8 mouse cellular contexts compared by ENCODE assay signal in genomic region chr13:29769647-29770436, GRCm38 (mm10).
DNase-seq lines count a peak whose midpoint lies in the region; ATAC-seq lines count a peak whose summit lies in the region.

No protein-coding gene starts in this region.

- no peak overlapping the region for H3K4me2 ChIP-seq in heart, embryonic 12.5 days
- H3K4me2 ChIP-seq in forebrain, embryonic 11.5 days (ENCODE audit: low read depth, low read length, severe bottlenecking) = no peak overlapping the region
- peak overlapping the region; percentile 24 for H3K4me2 ChIP-seq in hindbrain, embryonic 16.5 days (ENCODE audit: low read length)
- peak overlapping the region; percentile 22; the same call in 1 of the 2 replicates for H3K4me2 ChIP-seq in midbrain, embryonic 14.5 days (ENCODE audit: low read length)

- 56% methylated on average over 12 of the region's 12 CpGs for WGBS in heart, embryonic 12.5 days
- 18% methylated on average over 12 of the region's 12 CpGs for WGBS in forebrain, embryonic 11.5 days
- WGBS in hindbrain, embryonic 16.5 days = 12% methylated on average over 12 of the region's 12 CpGs
- WGBS in midbrain, embryonic 14.5 days = 30% methylated on average over 12 of the region's 12 CpGs

- intact Hi-C loops in left cerebral cortex, postnatal 10 days (cut with DNase I) = no loop called here

- ATAC-seq in heart, embryonic 12.5 days (ENCODE audit: insufficient number of reproducible peaks, low FRiP score) = no peak
- ATAC-seq in forebrain, embryonic 11.5 days (replicated peaks; ENCODE audit: low FRiP score) = peak; percentile 83
- peak; percentile 87 for ATAC-seq in hindbrain, embryonic 16.5 days
- ATAC-seq in midbrain, embryonic 14.5 days (ENCODE audit: low FRiP score, low TSS enrichment) = no peak; the same call in 1 of the 2 replicates

- H3K9ac ChIP-seq in heart, embryonic 12.5 days = no peak overlapping the region
- no peak overlapping the region for H3K9ac ChIP-seq in forebrain, embryonic 11.5 days (ENCODE audit: low read length)
- H3K9ac ChIP-seq in hindbrain, embryonic 16.5 days (ENCODE audit: low read depth, low read length) = no peak overlapping the region
- H3K9ac ChIP-seq in midbrain, embryonic 14.5 days (replicated peaks; ENCODE audit: low read length) = no peak overlapping the region

- DNase-seq in heart, adult 18-20 months = peak; percentile 36 to 51
- DNase-seq in Muller cell, postnatal 12 days (ENCODE audit: inconsistent ontology term) = peak; percentile 86
- peak; percentile 62 for DNase-seq in forebrain, embryonic 11.5 days (ENCODE audit: low spot score)
- DNase-seq in left cerebral cortex, postnatal 10 days (ENCODE audit: extremely low spot score in 1 of 2, low spot score in 2 of 2) = peak; percentile 15 to 41
- DNase-seq in midbrain, embryonic 14.5 days = peak; percentile 77
- DNase-seq in urinary bladder, postnatal 4 days (ENCODE audit: low spot score in 2 of 2) = peak; percentile 52 to 62

- H3K36me3 ChIP-seq in heart, embryonic 12.5 days = 0 out of 2 replicates have a peak, but pooled peaks cover 3% of the 10 kb centered on the region
- H3K36me3 ChIP-seq in forebrain, embryonic 11.5 days (ENCODE audit: control insufficient read depth, insufficient read depth, low read length) = no peaks in the 10 kb centered on the region
- no peaks in the 10 kb centered on the region for H3K36me3 ChIP-seq in hindbrain, embryonic 16.5 days (ENCODE audit: control insufficient read depth, insufficient read depth, low read length)
- H3K36me3 ChIP-seq in midbrain, embryonic 14.5 days (ENCODE audit: control insufficient read depth, insufficient read depth, low read length) = no peaks in the 10 kb centered on the region

- peaks cover 32% of the 10 kb centered on the region for H3K4me1 ChIP-seq in heart, embryonic 12.5 days (replicated peaks)
- H3K4me1 ChIP-seq in forebrain, embryonic 11.5 days (replicated peaks; ENCODE audit: control insufficient read depth, insufficient read depth, low read length) = peaks cover 8% of the 10 kb centered on the region; the same call in 1 of the 2 replicates
- H3K4me1 ChIP-seq in hindbrain, embryonic 16.5 days (ENCODE audit: control insufficient read depth, insufficient read depth, low read depth, low read length) = peaks cover 5% of the 10 kb centered on the region; the same call in 1 of the 2 replicates
- peaks cover 8% of the 10 kb centered on the region; the same call in 1 of the 2 replicates for H3K4me1 ChIP-seq in midbrain, embryonic 14.5 days (ENCODE audit: control insufficient read depth, insufficient read depth, low read length)

- no peak overlapping the region for H3K27ac ChIP-seq in heart, embryonic 12.5 days (ENCODE audit: poor library complexity, severe bottlenecking)
- H3K27ac ChIP-seq in forebrain, embryonic 11.5 days (ENCODE audit: low read depth, low read length) = peak overlapping the region; percentile 65; the same call in 1 of the 2 replicates
- H3K27ac ChIP-seq in hindbrain, embryonic 16.5 days (ENCODE audit: low read depth, low read length) = no peak overlapping the region
- no peak overlapping the region for H3K27ac ChIP-seq in midbrain, embryonic 14.5 days (replicated peaks; ENCODE audit: low read depth, low read length)

- H3K4me3 ChIP-seq in heart, embryonic 12.5 days = no peak overlapping the region
- no peak overlapping the region for H3K4me3 ChIP-seq in forebrain, embryonic 11.5 days (ENCODE audit: low read depth, low read length)
- H3K4me3 ChIP-seq in hindbrain, embryonic 16.5 days (ENCODE audit: low read length) = no peak overlapping the region
- no peak overlapping the region for H3K4me3 ChIP-seq in midbrain, embryonic 14.5 days (replicated peaks; ENCODE audit: low read depth, low read length)

- no peaks in the 10 kb centered on the region for H3K27me3 ChIP-seq in heart, embryonic 12.5 days (replicated peaks)
- H3K27me3 ChIP-seq in forebrain, embryonic 11.5 days (ENCODE audit: control insufficient read depth, insufficient read depth, low read length) = no peaks in the 10 kb centered on the region
- H3K27me3 ChIP-seq in hindbrain, embryonic 16.5 days (replicated peaks; ENCODE audit: control insufficient read depth, insufficient read depth, low read length) = no peaks in the 10 kb centered on the region
- H3K27me3 ChIP-seq in midbrain, embryonic 14.5 days (ENCODE audit: control insufficient read depth, insufficient read depth, low read length) = no peaks in the 10 kb centered on the region

- H3K9me3 ChIP-seq in heart, embryonic 12.5 days (replicated peaks) = no peaks in the 10 kb centered on the region
- H3K9me3 ChIP-seq in forebrain, embryonic 11.5 days (ENCODE audit: control insufficient read depth, low read length) = no peaks in the 10 kb centered on the region
- no peaks in the 10 kb centered on the region for H3K9me3 ChIP-seq in hindbrain, embryonic 16.5 days (ENCODE audit: control insufficient read depth, low read length)
- H3K9me3 ChIP-seq in midbrain, embryonic 14.5 days (ENCODE audit: control insufficient read depth, low read length) = no peaks in the 10 kb centered on the region

Comparison
In these comparisons a context has a peak if more than half of its experiments do, and no peak if none do; other contexts are left out.
1. DNase-seq: peak in every context shown above with its lines; median percentile 86 in Muller cell, postnatal 12 days; 77 in midbrain, embryonic 14.5 days; 62 in forebrain, embryonic 11.5 days; 57 in urinary bladder, postnatal 4 days; 44 in heart, adult 18-20 months; 28 in left cerebral cortex, postnatal 10 days.
2. ATAC-seq: peak in forebrain, embryonic 11.5 days (single experiment) and hindbrain, embryonic 16.5 days (single experiment); none in heart, embryonic 12.5 days (single experiment) and midbrain, embryonic 14.5 days (single experiment).
3. H3K4me2 ChIP-seq: peak in hindbrain, embryonic 16.5 days (single experiment) and midbrain, embryonic 14.5 days (single experiment); none in heart, embryonic 12.5 days (single experiment) and forebrain, embryonic 11.5 days (single experiment).